Mouse (Mus musculus): ENCODE data around the gene Ctnnd1. TPM values are rescaled to one million over a fixed set of nuclear protein-coding genes. Genes with fewer than 3 reads are reported as not detected.

Gene Ctnnd1
- polyA plus RNA-seq (2012; rRNA removed) = 21.0 and 23.7 TPM in 2 replicates

GRCm38 (mm10) chr2:84650464-84651195 lies at the start of gene Ctnnd1:
Gene Ctnnd1, minus strand, starts transcription at chr2:84650765.

GRCm38 (mm10) chr2:84679016-84679415 lies 28.5 kb upstream of the Ctnnd1 start, which contains the start of gene Tmx2:
Gene Tmx2, minus strand, starts transcription at chr2:84679140.

DNA sequence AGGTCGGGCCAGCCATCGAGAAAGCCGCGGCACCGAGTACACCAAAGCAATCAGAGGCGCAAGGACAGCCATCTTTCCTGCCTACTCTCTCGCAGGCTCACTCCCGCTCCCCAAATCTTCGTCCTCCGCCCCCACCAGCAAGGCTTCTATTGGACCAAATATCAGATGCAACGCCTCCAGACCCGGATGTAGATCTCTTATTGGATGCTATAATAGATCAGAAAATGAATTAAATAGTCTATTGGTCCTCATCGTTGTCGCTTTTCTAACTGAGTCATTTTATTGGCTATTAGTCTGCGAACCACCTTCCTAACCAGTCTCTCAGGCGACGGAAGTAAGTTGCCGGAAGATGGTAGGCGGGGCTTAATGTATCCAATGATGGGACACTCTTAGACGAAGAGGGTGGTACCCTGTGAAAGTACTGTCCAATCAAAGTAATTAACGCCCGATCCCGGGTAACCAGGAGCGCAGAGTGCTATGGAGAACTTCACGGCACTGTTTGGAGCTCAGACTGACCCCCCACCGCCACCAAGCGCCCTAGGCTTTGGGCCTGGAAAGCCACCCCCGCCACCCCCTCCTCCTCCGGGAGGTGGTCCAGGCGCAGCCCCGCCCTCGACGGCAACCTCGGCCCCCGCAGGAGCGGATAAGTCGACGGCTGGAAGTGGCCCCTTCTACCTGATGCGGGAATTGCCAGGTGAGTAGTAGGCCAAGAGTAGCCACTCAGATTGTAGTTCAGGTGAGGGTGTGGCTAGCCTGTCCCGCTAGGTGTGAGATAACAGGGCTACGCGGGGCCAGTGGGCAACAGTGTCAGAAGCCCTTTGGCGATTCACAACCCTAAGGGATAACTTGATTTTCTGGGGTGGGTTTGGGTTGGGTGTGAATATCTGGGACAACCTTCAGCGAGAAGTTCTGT lies 27.7 kb upstream of the Ctnnd1 start, which contains the start of the genes Gm28635 and Med19:
TSS of gene Gm28635 (minus strand) at position 74 of the 913 bp plus-strand sequence.
TSS of gene Med19 (plus strand) at position 435 of the 913 bp plus-strand sequence.

GRCm38 (mm10) chr2:84670569-84670933 lies 20.0 kb upstream of the Ctnnd1 start, which contains the start of gene Selenoh:
Gene Selenoh, minus strand, starts transcription at chr2:84670770.

DNA sequence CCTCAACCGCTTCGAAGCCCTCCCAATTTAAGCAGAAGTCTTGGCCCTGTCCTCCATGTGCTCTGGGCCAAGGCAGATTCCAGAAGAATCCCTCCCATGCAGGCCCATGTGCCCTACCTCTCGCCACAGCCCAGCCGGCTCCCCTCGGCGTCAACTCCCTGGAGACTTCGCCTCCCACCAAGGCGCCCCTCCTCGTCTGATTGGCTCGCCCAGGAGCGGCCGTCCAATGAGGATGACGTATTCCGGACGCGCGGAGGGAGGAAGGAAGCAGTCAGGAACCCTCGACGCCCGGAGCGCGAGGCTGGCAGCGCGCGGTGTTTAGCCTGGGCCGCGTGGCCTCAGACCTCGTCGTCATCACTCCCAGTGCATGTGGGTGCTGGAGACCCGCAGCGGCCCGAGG lies 8.2 kb upstream of the Ctnnd1 start, which contains the start of gene Btbd18:
TSS of gene Btbd18 (plus strand) at position 274 of the 400 bp plus-strand sequence.

Other genes starting within 250 kb of the Ctnnd1 start
- 5.0 and 5.7 TPM in 2 replicates for gene Calcrl, start 225.4 kb downstream of the Ctnnd1 start, polyA plus RNA-seq (2012; rRNA removed)
- 11.6 and 11.8 TPM in 2 replicates for gene Tfpi, start 174.0 kb downstream of the Ctnnd1 start, polyA plus RNA-seq (2012; rRNA removed)
- 0.01 and 0.02 TPM in 2 replicates for gene Btbd18, start 8.3 kb upstream of the Ctnnd1 start, polyA plus RNA-seq (2012; rRNA removed)
- gene Selenoh, start 20.0 kb upstream of the Ctnnd1 start, polyA plus RNA-seq (2012; rRNA removed) = 51.1 and 54.1 TPM in 2 replicates
- not detected in 2 replicates for gene Gm28635, start 27.3 kb upstream of the Ctnnd1 start, polyA plus RNA-seq (2012; rRNA removed)
- 8.1 and 8.5 TPM in 2 replicates for gene Med19, start 27.6 kb upstream of the Ctnnd1 start, polyA plus RNA-seq (2012; rRNA removed)
- gene Tmx2, start 28.4 kb upstream of the Ctnnd1 start, polyA plus RNA-seq (2012; rRNA removed) = 27.7 and 33.4 TPM in 2 replicates
- 15.4 and 16.1 TPM in 2 replicates for gene Zdhhc5, start 64.4 kb upstream of the Ctnnd1 start, polyA plus RNA-seq (2012; rRNA removed)
- 16.4 and 19.7 TPM in 2 replicates for gene Clp1, start 76.6 kb upstream of the Ctnnd1 start, polyA plus RNA-seq (2012; rRNA removed)
- 69.8 and 81.8 TPM in 2 replicates for gene Ypel4, start 83.3 kb upstream of the Ctnnd1 start, polyA plus RNA-seq (2012; rRNA removed)
- 1.7 and 1.9 TPM in 2 replicates for gene Gm19426, start 92.9 kb upstream of the Ctnnd1 start, polyA plus RNA-seq (2012; rRNA removed)
- 247 and 273 TPM in 2 replicates for gene Serping1, start 124.7 kb upstream of the Ctnnd1 start, polyA plus RNA-seq (2012; rRNA removed)
- 294 and 350 TPM in 2 replicates for gene Ube2l6, start 148.1 kb upstream of the Ctnnd1 start, polyA plus RNA-seq (2012; rRNA removed)
- gene Smtnl1, start 171.9 kb upstream of the Ctnnd1 start, polyA plus RNA-seq (2012; rRNA removed) = 0.08 and 0.12 TPM in 2 replicates
- gene Timm10, start 176.2 kb upstream of the Ctnnd1 start, polyA plus RNA-seq (2012; rRNA removed) = 39.7 and 45.9 TPM in 2 replicates
- 79.7 and 85.8 TPM in 2 replicates for gene Slc43a1, start 188.1 kb upstream of the Ctnnd1 start, polyA plus RNA-seq (2012; rRNA removed)
- 0.08 and 0.09 TPM in 2 replicates for gene Rtn4rl2, start 235.9 kb upstream of the Ctnnd1 start, polyA plus RNA-seq (2012; rRNA removed)

Data from liver, embryonic 18 days (tissue).